Mouse (Mus musculus) stomach, postnatal 0 days (tissue): Measurements from ENCODE around the gene Gm13283.

Source experiments
- CTCF ChIP-seq: IDR thresholded peaks from 2 replicates; pipeline ENCODE4 v1.5.1; 2016; ENCODE audit warnings: antibody characterized with exemption, low read depth, mild to moderate bottlenecking, moderate library complexity
- EP300 ChIP-seq: optimal IDR thresholded peaks from 2 replicates; pipeline ENCODE3; 2016; ENCODE audit warnings: antibody characterized with exemption

GRCm38 (mm10) chr4:88742771-88743371 is 17.0 kb upstream of the Gm13283 start:
- TF ChIP-seq EP300 (no peak), CTCF (peak; percentile 58)
